Mouse (Mus musculus): ENCODE data around the gene Igsf9b. TPM values are rescaled to one million over a fixed set of nuclear protein-coding genes. Genes with fewer than 3 reads are reported as not detected.

Gene Igsf9b
- polyA plus RNA-seq, 1 experiment, result 11.6 TPM

DNA sequence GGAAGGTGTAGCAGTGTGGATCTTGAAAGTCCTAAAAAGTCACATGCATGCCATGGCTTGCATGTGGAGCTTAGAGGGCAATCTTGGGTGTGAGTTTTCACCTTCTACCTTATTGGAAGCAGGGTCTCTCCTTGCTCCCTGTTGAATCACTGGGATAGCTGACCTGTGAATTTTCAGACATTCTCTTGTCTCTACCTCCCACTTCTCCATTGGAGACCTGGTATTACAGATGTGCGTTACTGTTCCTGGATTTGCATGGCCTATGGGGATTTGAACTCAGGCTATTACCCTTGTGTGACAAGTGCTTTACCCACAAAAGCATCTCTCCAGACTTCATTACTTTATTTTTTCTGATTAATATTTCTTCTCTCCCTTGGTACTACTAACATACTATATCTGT, 26.1 kb upstream of the Igsf9b start:
- DNase-seq (ENCODE audit: low read depth), result no peak
- no peak for TF ChIP-seq CTCF (IDR thresholded peaks at IDR 0.05; ENCODE audit: borderline replicate concordance, extremely low read depth, insufficient read depth, insufficient read length)
- no peak for TF ChIP-seq POLR2A (IDR thresholded peaks at IDR 0.05; ENCODE audit: borderline replicate concordance, extremely low read depth, insufficient read depth, insufficient read length, poor library complexity, severe bottlenecking)

DNA sequence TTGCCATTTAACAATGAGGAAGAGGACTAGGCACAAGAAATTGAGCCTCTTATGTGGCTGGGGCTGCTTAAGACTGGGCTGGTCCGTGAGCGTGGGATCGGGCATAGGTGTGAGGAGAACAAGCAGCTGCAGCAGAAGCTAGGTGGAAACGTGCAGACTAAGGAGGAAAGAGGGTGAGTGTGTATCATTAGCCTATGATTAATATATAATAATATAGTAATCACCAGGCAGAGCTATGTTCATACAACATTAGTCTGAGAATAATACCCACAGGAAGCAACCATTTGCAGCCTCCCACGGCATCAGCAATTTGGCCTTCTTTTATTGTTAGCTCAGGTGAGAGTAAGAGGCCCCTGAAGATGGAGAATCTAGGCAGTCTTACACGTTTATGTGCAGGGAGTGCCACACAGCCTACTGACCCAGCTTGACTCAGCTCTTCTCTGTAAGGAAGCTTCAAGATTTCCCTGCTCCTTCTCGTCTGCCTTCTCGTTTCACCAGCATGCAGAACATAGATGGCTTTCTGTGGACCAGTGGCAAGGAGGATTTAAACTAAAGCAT, 22.6 kb upstream of the Igsf9b start:
- DNase-seq (ENCODE audit: low read depth), result no peak
- no peak for TF ChIP-seq POLR2A (IDR thresholded peaks at IDR 0.05; ENCODE audit: borderline replicate concordance, extremely low read depth, insufficient read depth, insufficient read length, poor library complexity, severe bottlenecking)
- no peak for TF ChIP-seq CTCF (IDR thresholded peaks at IDR 0.05; ENCODE audit: borderline replicate concordance, extremely low read depth, insufficient read depth, insufficient read length)

DNA sequence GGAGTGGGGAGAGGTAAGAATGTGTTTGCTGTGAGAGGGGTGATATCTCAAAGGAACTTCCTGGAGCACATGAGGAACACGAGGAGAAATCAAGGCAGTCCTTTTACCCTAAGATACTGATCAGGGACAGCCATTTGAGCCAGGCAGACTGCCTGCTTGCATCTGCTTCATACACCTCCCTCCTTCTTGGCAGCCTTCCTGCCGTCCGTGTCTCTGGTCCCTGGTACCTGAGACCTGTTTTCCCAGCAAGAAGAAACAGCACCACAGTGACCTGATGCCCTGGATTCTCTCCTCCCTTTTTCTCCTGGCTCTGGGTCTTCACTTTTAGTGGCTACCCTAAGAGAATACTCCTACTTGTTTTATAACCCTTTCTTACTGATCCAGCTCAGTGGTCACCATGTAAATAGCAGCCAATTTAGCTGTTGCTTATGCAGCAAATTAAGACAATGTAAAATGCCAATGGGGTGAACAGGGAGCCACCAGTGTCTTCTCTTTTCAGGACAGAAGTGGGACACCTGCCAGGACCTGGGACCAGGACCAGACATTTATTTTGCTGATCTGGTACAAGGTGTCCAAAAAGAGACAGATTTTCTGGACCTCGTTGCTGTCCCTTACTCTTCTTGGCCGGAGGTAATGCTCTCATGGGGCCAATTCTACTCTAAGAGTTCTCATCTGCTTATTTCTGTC, 21.5 kb upstream of the Igsf9b start:
- TF ChIP-seq CTCF (IDR thresholded peaks at IDR 0.05; ENCODE audit: borderline replicate concordance, extremely low read depth, insufficient read depth, insufficient read length) (no peak), POLR2A (IDR thresholded peaks at IDR 0.05; ENCODE audit: borderline replicate concordance, extremely low read depth, insufficient read depth, insufficient read length, poor library complexity, severe bottlenecking) (no peak)
- DNase-seq (ENCODE audit: low read depth), result no peak

- no peak for TF ChIP-seq POLR2A (IDR thresholded peaks at IDR 0.05; ENCODE audit: borderline replicate concordance, extremely low read depth, insufficient read depth, insufficient read length, poor library complexity, severe bottlenecking)
- TF ChIP-seq CTCF (IDR thresholded peaks at IDR 0.05; ENCODE audit: borderline replicate concordance, extremely low read depth, insufficient read depth, insufficient read length), result no peak
- peak; percentile 41 for DNase-seq (ENCODE audit: low read depth)
These were observed 20.0 kb upstream of the Igsf9b start for GRCm38 (mm10) chr9:27279041-27279440.

DNA sequence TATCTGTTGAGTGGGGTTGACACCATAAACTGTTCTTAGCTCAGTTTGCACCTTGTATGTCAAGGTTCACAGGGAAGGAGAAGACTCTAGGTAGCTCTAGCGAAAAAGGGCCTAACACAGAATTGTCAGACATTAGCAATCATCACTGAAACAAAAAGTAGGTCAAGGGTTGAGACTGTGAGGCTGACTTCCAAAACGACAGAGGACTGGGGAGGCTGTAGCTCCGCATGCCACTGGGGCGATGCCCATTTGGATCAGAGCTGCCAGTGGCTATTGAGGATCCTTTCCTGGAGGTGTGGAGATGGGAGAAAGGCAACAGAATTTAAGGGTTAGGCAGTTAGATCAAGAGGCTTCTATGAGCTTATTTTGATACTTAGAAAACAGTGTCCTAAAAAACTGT, 18.0 kb upstream of the Igsf9b start:
- DNase-seq (ENCODE audit: low read depth), result no peak

GRCm38 (mm10) chr9:27285719-27286249, 13.2 kb upstream of the Igsf9b start:
- TF ChIP-seq CTCF (IDR thresholded peaks at IDR 0.05; ENCODE audit: borderline replicate concordance, extremely low read depth, insufficient read depth, insufficient read length) (no peak), POLR2A (IDR thresholded peaks at IDR 0.05; ENCODE audit: borderline replicate concordance, extremely low read depth, insufficient read depth, insufficient read length, poor library complexity, severe bottlenecking) (no peak)
- DNase-seq (ENCODE audit: low read depth), result no peak

More for the DNA sequence above, 18.0 kb upstream of the Igsf9b start:
- TF ChIP-seq CTCF (IDR thresholded peaks at IDR 0.05; ENCODE audit: borderline replicate concordance, extremely low read depth, insufficient read depth, insufficient read length) (no peak), POLR2A (IDR thresholded peaks at IDR 0.05; ENCODE audit: borderline replicate concordance, extremely low read depth, insufficient read depth, insufficient read length, poor library complexity, severe bottlenecking) (no peak)

DNA sequence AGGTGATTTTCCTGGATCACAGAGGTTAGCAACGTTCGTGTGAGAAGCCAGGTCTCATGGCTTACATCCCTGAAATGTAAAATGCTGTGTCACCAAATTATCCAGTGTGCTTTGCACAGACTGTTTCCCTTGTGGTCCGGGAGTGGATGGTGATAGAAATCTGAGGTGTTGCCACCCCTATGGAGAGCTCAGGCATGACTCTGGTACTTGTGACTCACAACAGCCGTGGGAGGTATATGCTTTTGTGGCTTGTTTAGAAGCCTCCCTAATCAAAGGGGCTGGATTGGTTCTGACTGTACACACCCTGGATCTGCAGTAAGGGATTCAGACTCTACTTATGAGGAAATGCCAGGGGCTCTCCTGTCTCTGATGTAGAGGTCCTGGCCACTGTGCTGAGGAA, 12.7 kb upstream of the Igsf9b start:
- TF ChIP-seq POLR2A (IDR thresholded peaks at IDR 0.05; ENCODE audit: borderline replicate concordance, extremely low read depth, insufficient read depth, insufficient read length, poor library complexity, severe bottlenecking) (no peak), CTCF (IDR thresholded peaks at IDR 0.05; ENCODE audit: borderline replicate concordance, extremely low read depth, insufficient read depth, insufficient read length) (no peak)
- DNase-seq (ENCODE audit: low read depth), result no peak

DNA sequence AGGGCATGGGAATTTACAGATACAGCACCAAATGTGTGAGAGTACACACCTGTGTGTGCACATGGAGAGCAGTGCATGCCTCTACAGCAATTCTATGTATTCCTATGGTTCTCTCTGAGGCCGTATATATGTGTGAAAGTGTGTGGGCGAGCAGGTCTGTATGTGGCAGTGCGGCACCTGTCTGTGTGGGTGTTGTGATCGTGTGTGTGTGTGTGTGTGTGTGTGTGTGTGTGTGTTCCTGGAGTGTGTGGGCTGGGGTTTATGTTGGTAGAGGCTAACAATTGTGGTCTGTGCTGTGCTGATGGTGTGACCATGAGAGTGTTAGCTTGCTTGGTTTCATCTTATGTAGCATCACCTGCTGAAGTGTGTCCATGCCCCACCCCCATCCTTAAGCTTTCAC, 12.1 kb upstream of the Igsf9b start:
- no peak for DNase-seq (ENCODE audit: low read depth)
- TF ChIP-seq POLR2A (IDR thresholded peaks at IDR 0.05; ENCODE audit: borderline replicate concordance, extremely low read depth, insufficient read depth, insufficient read length, poor library complexity, severe bottlenecking) (no peak), CTCF (IDR thresholded peaks at IDR 0.05; ENCODE audit: borderline replicate concordance, extremely low read depth, insufficient read depth, insufficient read length) (no peak)

- DNase-seq (ENCODE audit: low read depth), result peak; percentile 71
These were observed 11.6 kb upstream of the Igsf9b start for GRCm38 (mm10) chr9:27287419-27287818.

DNA sequence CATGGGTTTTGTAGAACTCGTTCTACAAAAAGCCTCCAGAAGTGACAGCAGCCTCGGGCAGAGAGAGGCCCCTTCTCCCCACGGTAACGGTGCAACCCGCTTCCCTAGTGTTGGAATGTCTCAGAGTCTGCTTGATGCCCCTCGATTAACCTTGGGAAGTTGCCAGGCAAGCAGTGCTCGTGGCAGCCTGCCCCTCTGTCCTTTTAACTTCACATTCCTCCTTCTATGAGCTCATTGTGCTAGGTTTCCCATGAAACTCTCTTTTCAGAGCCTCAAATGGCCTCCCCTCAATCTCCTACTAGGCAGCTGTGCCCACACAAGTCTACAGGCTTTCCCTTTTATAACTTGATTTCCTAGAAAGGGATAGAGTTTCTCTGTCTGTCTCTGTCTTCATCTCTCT, 10.6 kb upstream of the Igsf9b start:
- peak; percentile 96 for DNase-seq (ENCODE audit: low read depth)
- no peak for TF ChIP-seq POLR2A (IDR thresholded peaks at IDR 0.05; ENCODE audit: borderline replicate concordance, extremely low read depth, insufficient read depth, insufficient read length, poor library complexity, severe bottlenecking)
- no peak for TF ChIP-seq CTCF (IDR thresholded peaks at IDR 0.05; ENCODE audit: borderline replicate concordance, extremely low read depth, insufficient read depth, insufficient read length)

More at GRCm38 (mm10) chr9:27287419-27287818, 11.6 kb upstream of the Igsf9b start:
- TF ChIP-seq CTCF (IDR thresholded peaks at IDR 0.05; ENCODE audit: borderline replicate concordance, extremely low read depth, insufficient read depth, insufficient read length), result peak; percentile 64; the same call in 1 of the 2 replicates
- no peak for TF ChIP-seq POLR2A (IDR thresholded peaks at IDR 0.05; ENCODE audit: borderline replicate concordance, extremely low read depth, insufficient read depth, insufficient read length, poor library complexity, severe bottlenecking)

DNA sequence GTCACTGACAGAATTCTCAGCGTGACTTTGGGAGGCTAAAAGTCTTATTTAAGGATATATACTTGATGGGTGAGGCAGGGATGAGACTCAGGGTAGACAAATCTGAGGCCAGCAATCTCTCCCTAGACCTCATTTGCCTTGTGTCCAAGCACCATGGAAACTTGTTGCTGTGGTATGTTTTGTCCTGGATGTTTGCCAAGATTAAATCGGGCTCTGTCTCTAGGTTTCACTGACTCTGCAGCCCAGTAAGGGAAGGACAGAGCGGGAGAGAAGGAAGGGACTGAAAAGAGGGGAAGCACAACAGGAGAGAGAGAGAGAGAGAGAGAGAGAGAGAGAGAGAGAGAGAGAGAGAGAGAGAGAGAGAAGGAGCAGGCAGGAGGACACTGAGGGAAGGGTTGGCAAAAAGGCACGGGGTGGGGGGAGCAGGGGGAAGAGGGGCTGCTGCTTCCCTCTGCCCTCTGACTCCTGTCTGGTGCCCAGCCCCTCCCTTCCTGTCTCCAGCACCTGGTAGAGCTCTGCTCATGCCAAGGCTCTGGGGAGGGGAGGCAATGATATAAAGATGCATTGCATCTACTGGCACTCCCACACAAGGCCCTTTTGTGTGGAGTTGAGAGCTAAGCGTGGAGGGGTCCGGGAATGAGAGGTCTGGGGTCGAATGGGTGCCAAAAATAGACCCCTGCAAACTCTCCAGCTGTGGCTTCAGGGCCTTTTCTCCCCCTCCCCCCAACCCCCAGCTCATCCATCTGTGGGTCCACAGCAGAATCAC, 9.3 kb upstream of the Igsf9b start:
- TF ChIP-seq CTCF (IDR thresholded peaks at IDR 0.05; ENCODE audit: borderline replicate concordance, extremely low read depth, insufficient read depth, insufficient read length) (no peak), POLR2A (IDR thresholded peaks at IDR 0.05; ENCODE audit: borderline replicate concordance, extremely low read depth, insufficient read depth, insufficient read length, poor library complexity, severe bottlenecking) (no peak)
- peak; percentile 83 for DNase-seq (ENCODE audit: low read depth)
